Mouse (Mus musculus): ENCODE results near the gene Nectin2.

Gene Nectin2

DNA sequence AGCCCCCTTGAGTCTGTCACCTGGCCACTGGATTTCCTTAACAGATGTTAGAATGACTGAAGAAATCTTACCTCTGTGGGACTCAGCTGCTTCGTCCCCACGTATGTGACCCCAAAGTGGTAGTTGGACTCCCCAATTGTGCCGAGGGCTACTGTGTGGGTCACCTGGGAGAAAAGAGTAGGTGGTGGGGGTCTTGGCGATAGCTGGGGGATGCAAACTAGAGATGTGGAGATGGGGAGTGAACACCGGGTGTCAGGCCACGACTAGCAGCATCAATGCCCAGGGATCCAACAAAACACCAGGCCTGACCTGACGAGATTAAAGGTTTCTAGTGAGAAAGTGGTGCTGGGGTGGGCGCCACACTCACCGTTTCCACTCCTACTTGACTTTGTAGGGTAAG, 36.7 kb downstream of the Nectin2 start:
- in situ Hi-C loops (cut with MboI; ENCODE audit: low sequenced_read_pairs): no loop called here

DNA sequence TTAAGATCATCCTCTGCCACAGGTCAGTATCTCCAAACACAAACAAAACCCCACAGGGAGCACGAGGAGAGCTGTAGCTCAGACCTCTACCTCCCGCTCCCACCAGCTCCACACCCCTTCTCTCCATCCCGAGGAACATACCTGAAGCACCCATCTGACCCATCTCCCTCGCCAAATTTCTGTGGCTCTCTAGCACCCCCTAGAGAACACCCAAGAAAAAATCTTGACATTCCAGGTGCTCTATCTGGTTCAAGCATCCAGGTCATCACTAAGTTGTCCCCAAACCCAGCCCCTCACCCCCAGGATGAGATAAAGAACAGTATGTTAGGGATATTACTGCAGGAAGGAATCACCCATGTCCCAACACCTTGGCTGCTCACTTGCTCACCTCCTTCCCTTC, 37.1 kb downstream of the Nectin2 start:
- in situ Hi-C loops (cut with MboI; ENCODE audit: low sequenced_read_pairs): no loop called here

DNA sequence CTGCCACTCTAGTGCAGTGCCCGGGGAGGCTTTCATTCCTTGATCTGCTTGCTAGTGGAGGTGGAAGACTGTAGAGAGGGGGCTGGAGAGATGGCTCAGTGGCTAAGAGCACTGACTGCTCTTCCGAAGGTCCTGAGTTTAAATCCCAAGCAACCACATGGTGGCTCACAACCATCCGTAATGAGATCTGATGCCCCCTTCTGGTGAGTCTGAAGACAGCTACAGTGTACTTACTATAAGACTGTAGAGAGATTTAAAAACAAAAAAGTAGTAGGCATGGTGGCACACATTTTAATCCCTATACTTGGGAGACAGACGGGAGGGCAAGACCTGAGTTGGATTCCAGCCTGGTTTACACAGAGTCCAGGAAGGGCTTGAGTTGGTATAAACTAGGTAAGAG, 37.9 kb downstream of the Nectin2 start:
- in situ Hi-C loops (cut with MboI; ENCODE audit: low sequenced_read_pairs): no loop called here

DNA sequence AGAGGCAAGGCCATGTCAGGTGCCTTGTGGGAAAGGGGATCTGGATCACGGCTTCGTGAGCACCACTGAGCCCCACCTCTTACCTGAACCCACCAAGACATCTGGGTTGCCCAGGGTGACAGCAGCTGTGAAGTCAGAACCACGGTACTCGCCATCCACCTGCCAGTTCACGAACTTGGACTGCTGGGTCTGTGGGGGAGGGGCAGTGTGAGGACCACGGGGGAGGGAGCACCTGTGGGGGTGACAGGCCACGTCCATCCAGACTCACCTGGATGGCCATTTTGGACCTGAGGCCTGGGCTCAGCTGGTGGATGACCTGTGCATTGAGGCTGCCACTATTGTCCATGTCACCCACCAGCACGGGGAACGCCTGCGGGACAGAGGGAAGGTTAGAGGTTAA, 39.6 kb downstream of the Nectin2 start:
- in situ Hi-C loops (cut with MboI; ENCODE audit: low sequenced_read_pairs): no loop called here

DNA sequence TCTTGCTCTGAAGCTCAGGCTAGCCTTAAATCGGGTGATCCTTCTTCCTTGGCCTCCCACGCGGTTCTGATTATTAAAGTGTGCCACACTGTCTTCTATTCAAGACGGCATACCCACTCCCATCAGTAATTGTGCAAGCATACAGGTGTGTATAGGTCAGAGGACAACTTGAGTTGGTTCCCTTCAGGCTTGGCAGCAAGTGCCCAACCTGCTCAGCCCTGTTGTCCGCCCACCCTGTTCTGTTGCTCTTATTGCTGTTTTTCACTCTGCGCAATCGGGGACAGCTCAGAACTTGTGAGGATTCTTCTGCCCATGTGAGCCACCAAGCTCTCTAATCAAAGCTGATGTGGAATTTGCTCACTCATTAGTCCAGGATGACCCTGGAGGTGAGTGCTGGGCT, 45.0 kb downstream of the Nectin2 start:
- in situ Hi-C loops (cut with MboI; ENCODE audit: low sequenced_read_pairs): no loop called here

DNA sequence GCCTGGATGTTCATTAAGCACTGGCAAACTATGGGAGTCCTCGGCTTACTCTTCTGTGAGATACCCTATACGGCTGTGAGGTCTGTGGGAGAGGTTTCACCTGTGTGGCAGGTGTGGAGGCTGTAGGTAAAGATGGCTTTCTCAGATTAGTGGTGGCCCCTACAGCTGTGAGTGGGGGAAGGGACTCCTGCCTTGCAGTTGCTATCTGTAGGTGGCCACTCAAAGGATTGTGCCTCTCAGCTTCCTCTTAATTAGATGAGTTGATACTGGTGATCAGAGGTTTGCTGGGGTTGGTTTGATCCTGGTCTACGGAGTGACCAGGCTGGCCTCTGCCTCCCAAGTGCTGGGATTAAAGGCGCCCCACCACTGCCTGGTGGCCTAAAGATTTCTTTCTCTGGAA, 45.8 kb downstream of the Nectin2 start:
- in situ Hi-C loops (cut with MboI; ENCODE audit: low sequenced_read_pairs): loop anchor here (5.0 kb wide), 1 partner anchor 37 kb away; the partner anchor contains the start of gene Clptm1

DNA sequence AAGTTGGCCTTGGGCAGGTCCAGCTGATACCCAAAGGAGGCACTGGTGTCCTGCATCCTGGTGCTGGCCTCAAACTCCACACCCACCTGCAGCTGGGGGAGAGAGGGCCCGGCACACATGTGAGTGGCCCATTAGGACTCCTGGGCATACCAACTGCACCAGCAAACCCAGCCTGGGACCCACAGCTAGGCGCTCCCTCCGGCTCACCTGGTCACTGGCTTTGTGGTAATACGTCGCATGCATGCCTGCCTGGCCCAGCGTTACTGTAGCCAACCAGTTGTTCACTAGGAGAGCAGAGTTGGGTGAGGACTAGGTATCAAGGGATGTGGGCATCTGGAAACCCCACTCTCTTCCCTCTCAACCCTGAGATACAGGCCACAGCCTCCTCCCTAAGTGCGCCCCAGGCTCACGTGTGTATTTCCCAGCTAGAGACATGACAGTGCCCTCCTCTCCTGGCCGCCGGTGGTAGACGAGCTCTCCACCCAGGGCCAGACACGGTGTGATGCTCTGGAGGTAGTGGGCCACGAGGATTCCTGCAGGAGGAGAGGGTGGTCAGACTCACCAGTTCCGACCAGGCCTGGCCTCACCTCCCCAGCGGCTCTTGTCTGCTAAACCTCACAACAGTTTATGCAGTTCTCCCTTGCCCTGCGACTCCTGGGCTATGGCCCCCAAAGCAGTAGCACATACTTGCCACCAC, 47.3 kb downstream of the Nectin2 start:
- in situ Hi-C loops (cut with MboI; ENCODE audit: low sequenced_read_pairs): loop anchor here (5.0 kb wide), 1 partner anchor 36 kb away; the partner anchor contains the start of gene Clptm1

DNA sequence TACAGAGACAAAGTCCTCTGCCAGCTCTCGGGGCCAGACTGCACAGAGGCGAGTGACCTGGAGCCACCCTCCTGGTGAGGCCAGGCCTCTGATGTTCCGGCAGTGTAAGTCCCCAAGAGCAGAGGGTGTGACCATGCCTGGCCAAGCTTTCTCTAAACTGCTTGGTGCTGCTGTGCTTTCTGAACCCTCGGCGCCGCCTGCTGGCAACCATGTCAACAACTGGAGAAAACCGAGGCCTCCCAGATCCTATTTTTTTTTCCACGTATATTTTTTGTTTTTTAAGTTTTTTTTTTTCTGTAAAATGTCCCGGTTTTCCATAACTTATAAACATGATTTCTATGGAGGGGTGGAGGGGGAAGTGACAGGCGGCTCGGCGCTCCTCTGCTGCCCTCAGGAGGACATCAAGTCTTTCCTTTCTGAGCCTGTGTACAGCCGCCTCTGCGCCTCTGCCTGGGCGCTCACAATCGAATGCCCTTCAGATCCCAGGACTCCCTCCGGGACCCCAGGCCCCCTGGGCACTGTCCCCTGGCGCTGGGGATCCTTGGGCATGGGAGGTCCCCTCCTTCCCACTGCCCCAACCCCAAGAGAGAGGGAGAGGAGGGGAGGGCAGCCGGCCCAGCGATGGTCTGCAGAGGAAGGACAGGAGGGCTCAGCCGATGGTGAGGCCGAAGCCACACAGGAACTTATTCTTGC, 49.1 kb downstream of the Nectin2 start:
- in situ Hi-C loops (cut with MboI; ENCODE audit: low sequenced_read_pairs): loop anchor here (5.0 kb wide), 1 partner anchor 34 kb away; the partner anchor contains the start of gene Clptm1

DNA sequence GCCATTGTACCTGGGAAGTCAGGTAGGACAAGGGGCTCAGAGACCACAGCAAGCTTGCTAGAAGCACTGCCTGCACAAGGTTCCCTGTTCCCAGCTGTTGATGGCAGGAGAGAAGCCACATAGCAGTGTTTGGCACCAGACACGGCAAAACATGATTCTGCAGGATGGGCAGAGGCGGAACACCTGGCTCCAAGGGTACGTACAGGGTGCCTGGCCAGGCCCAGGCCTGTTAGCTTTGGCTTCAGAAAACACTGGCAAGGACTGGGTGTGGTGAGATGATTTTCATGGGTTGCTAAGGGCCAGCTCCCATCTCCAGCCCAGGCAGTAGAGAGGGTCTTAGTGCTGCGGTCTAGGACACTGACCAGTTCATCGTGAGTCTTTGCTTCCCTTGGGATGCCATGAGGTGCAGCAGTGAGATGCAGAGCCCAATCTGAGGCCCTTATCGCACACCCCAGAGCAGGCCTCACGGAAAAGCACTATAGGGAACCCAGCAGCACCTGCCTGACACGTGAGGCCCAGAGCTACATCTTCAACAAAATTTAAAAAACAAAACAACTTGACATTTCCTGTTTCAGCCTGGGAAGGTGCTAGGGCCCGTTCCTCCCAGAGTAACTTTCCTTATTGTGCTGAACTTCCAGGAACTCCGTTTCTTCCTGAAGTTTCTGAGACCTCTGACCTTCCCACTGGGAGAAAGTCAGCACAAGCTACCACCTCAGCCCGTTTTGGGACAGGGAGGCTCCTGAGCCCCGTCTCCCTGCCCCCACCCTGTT, 49.8 kb downstream of the Nectin2 start:
- in situ Hi-C loops (cut with MboI; ENCODE audit: low sequenced_read_pairs): loop anchor here (5.0 kb wide), 1 partner anchor 33 kb away; the partner anchor contains the start of gene Clptm1

DNA sequence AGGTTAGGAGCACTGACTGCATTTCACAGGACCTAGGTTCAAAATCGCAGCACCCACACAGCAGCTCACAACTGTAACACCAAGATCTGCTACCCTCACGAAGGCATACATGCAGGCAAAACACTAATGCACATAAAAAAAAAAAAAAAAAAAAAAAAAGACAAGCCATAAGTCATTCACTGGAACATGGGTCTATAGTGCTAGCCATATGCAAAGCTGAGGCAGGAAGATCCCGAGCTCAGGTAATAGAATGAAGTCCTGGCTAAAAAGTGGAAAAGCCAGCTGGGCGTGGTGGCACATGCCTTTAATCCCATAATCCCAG, 50.5 kb downstream of the Nectin2 start:
- in situ Hi-C loops (cut with MboI; ENCODE audit: low sequenced_read_pairs): loop anchor here (5.0 kb wide), 1 partner anchor 32 kb away; the partner anchor contains the start of gene Clptm1

DNA sequence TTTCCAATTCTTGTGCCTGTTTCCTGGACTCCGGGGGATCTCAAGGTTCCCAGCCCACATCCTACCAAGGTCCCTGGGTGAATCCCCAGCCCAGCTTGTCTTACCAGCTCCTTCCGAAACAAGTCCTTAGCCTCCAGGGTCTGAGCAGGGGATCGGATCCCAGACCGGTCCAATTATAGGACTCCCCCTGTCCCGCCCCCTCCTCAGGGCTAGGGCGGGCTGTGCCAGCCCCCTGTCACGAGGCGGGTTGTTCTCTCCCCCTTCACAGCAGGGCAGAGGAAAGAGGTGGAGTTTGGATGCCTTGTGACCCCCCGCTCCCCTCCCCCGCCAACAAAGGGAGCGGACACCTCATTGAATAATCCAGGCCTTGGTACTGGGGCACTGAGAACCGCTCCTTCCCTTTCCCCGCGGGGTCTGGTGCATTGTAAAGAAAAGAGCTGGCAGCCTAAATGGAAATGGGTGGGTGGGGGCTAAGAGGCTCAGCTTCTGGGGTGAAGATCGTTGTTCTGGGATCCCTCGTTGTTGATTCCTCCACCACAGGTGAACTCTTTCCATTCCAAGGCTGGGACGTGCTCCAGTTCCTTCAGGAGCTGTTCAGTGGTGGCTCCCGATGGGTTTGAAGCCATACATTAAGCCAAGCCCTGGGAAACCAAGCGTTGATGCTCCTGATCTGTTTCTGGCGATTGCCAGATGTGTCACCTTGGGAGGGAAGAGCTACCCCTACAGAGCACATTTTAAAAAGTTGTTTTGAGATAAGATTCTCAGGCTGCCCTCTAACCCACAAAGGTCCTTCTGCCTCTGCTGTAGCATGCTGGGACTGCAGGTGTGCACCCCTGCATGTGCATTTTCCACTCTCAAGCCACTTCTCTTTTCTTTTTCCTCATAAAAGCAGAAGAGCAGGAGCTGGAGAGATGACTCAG, 51.1 kb downstream of the Nectin2 start, which contains the start of gene Apoe:
Gene Apoe, minus strand, starts transcription at position 282 of the 920 bp plus-strand sequence.
- in situ Hi-C loops (cut with MboI; ENCODE audit: low sequenced_read_pairs): no loop called here

DNA sequence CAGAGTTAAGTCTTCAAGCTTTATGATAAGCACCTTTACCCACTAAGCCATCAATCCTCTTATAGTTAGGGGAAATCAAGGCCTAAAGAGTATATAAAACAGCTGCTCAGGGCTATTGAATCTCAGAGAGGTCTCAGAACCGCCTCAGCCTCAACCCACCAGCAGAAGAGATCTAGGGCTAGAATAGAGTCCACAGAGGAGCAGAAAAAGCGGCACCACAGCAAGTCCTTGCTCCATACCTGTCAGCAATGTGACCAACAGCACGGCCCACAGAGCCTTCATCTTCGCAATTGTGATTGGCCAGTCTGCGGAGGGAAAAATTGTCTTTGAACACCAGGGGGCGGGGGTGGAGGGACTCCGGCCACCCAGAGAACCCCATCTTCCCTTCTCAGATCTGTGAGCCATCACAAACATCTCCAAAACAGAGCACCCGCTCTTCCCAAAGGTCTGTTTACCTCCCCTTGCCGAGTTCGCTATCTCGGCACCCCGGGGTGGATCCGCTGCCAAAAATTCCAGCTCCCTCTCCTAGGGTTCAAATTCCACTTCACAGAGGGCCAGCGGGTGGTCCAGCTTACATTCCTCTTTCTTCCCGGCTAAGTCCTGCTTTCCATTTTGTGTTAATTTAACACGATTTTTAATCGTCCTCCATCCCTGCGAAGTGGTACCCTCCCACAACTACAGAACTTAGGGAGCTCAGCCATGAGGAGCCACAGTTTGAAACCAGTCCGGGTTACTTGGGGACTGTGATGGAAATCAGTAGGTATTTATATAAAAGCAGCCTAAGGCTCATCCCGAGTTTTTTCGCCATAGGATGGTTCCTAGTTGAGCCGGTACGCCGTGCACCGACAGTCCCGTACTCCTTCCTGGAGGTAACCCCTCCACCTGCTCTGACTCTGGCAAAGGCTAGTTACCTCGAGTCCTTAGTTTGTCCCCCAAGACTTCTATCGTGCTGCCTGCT, 52.1 kb downstream of the Nectin2 start:
- in situ Hi-C loops (cut with MboI; ENCODE audit: low sequenced_read_pairs): no loop called here

DNA sequence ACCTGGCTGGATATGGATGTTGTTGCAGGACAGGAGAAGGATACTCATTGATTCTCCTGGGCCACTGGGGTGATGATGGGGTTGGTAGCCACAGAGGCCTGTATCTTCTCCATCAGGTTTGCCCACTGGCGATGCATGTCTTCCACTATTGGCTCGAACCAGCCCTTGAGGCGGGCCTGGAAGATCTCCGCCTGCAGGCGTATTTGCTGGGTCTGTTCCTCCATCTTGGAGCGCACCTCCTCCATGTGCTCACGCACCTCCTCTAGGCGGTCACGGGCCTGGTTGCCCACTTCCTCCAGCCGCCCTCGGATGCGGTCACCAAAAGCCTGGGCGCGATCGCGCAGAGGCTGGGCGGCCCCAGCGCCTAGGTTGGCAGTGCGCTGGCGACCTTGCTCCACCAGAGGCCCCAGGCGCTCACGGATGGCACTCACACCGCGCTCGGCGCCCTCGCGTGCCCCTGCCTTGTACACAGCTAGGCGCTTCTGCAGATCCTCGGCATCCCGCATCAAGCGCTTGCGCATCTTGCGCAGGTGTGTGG, 53.9 kb downstream of the Nectin2 start:
- in situ Hi-C loops (cut with MboI; ENCODE audit: low sequenced_read_pairs): no loop called here

DNA sequence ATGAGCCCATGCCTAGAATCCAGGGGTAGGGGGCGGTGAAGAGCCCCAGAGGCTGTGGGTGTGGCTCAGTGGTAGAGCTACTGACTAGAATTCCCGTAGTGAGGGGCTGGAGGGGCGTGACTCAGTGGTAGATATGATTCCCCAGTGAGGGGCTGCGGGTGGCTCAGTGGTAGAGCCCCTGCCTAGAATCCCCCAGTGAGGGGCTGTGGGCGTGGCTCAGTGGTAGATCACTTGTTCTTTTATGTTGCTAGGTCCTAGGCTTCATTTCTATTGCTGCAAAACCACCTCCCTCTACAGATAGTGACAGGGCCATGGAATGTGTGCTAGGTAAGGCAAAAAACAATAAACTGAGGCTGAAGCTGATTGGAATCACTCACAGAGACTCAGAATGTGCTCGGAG, 54.4 kb downstream of the Nectin2 start:
- in situ Hi-C loops (cut with MboI; ENCODE audit: low sequenced_read_pairs): no loop called here

DNA sequence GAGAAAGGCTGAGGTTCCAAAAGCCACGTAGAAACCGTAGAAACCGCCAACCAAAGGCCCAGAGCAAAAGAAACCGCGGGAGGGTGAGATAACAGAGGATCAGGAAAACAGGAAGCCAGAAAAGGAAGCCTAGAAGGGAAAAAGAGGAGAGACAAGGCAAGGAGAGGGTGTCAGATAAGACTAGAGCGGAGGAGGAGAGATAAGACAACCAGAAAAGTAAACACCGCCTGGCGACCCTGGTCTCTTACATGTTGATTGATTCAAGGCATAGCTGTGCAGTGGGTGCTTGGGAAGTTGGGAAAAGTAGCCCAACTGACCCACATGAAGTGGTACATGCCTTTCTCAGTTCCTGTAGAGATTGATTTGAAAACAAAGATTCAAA, 55.1 kb downstream of the Nectin2 start:
- in situ Hi-C loops (cut with MboI; ENCODE audit: low sequenced_read_pairs): no loop called here

DNA sequence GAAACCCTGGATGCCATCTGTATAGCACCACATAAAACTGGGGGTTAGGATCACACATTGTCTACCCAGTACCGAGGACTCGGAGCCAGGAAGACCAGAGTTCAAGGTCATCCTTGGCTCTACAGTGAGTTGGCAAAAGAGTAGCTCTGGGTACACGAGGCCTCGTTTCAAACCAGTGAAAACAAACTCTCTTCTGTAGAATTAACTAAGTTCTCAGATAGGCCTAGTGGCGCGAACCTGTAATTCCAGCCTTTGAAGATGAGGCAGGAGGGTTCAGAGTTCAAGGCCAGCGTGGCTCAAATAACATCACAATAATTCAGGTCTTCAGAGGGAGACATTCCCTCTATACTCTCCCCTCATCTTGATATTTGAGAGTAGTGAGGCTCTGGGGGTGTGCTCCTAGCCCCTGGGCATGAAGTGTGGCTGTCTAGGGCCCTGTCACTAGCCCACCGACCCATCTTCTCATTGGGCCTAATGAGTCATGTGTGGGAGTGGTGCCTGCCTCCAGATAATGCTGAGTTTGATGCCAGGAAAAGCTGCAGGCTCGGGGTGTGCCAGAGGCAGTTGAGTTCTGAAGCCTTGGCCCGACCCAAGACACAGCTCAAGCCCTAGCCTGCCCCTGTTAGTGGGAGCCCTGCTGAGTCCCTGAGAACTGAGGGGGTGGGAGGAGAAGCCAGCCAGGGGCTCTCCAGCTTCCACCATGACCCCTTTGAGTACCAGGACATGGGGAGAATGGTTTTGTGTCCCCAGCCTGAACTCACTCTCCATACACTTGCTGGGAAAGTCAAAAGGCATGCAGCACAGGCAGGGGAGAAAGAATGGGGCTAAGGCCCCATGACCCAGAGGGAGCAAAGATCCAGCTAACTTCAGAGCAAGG, 55.7 kb downstream of the Nectin2 start:
- in situ Hi-C loops (cut with MboI; ENCODE audit: low sequenced_read_pairs): no loop called here

DNA sequence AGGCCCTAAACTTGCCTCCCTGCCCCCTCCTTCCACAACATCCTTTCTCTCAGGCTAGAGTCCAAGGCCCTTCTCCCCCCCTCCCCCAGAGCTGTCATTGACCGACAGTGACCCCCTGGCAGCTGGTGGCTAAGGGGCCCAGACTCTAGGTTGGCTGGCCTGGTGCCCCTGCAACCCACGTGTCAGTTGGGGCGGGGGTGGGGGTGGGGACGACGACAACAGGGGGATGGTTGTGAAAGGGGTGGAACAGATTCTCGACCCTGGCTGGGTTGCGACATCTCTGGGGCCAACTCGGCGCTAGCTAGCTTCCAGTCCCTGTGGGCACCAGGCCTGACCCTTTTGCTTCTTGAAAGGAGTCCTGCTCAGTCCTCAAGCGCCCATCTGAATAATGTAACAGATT, 56.9 kb downstream of the Nectin2 start:
- in situ Hi-C loops (cut with MboI; ENCODE audit: low sequenced_read_pairs): no loop called here
